Mouse (Mus musculus) testis, adult 2 months (tissue): ENCODE data around the gene Vps35l.

ENCODE experiments used
- CTCF ChIP-seq: fragments of 200-500 bp; IDR thresholded peaks from 2 replicates; pipeline ENCODE4 v1.5.1; 2012; ENCODE audit warnings: low read depth, mild to moderate bottlenecking, inconsistent platforms, low read length, moderate library complexity; ENCODE audit not compliant: control insufficient read depth, insufficient read depth, insufficient replicate concordance
- POLR2A ChIP-seq: fragments of 200-500 bp; IDR thresholded peaks from 2 replicates; pipeline ENCODE4 v1.6.1; 2012; ENCODE audit warnings: low read depth, mild to moderate bottlenecking, inconsistent platforms, low read length, moderate library complexity; ENCODE audit not compliant: control insufficient read depth

DNA sequence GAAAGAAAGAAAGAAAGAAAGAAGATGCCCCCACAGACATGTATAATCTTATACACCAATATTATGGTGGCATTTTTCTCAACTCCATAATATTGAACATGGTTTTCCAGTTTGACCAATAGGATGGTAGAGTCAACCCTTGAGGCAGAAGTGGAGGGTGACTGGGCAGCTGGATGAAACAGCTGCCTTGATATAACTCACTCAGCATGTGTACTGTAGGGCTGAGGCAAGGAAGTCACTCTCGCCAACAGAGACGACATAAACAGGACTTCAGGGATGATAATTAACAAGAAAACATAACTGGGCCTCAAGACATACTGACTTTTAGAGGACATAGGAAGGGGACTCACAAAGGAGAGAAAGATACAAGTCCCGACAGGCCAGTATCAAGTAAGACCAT lies 114.6 kb downstream of the Vps35l start:
- TF ChIP-seq CTCF, result no peak
- TF ChIP-seq POLR2A, result no peak
